Mouse (Mus musculus) stomach, postnatal 0 days (tissue): Measurements from ENCODE around the gene Sgms1.

ENCODE experiments used
- CTCF ChIP-seq: IDR thresholded peaks from 2 replicates; pipeline ENCODE4 v1.5.1; 2016; ENCODE audit warnings: antibody characterized with exemption, low read depth, mild to moderate bottlenecking, moderate library complexity
- EP300 ChIP-seq: optimal IDR thresholded peaks from 2 replicates; pipeline ENCODE3; 2016; ENCODE audit warnings: antibody characterized with exemption

DNA sequence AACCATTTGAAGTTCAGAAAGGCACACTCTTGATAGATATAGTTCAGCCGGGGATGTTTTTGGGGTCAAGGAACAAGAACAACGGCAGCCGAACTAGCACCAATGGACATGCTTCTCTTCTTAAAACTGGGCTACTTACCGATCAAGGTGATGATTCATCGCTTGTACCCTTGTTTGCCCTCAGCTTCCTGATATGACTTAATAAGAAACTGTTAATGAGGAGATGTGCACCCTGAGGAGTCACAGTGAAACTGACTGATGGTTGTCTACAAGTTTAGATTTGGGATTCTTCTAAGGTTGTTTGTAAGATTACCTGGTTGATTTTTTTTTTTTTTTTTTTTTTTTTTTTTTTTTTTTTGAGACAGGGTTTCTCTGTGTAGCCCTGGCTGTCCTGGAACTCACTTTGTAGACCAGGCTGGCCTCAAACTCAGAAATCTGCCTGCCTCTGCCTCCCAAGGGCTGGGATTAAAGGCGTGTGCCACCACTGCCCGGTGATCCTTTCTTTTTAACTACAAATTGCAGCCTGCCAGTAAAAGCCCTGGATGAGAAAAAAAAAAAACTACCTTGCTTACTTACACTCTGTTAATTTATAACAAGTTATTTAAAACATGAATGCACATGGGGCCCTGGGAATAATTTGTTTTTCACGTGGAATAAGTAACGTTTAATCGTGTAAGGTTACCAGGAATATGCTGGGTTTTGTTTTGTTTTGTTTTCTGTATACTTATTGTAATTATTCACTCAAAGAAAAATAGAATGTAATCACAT, 126.5 kb downstream of the Sgms1 start:
- TF ChIP-seq CTCF (no peak), EP300 (no peak)
